Mouse (Mus musculus): ENCODE results near the gene Apoc3.

The Apoc3 gene

GRCm38 (mm10) chr9:46191644-46192043 is 43.8 kb downstream of the Apoc3 start:
- no peak for DNase-seq

- DNase-seq: no peak
These were observed 44.2 kb downstream of the Apoc3 start for GRCm38 (mm10) chr9:46191234-46191633.

GRCm38 (mm10) chr9:46189381-46189780 is 46.1 kb downstream of the Apoc3 start:
- no peak for DNase-seq

GRCm38 (mm10) chr9:46188956-46189355 is 46.5 kb downstream of the Apoc3 start:
- no peak for DNase-seq

- DNase-seq: no peak
These were observed 47.1 kb downstream of the Apoc3 start for GRCm38 (mm10) chr9:46188370-46188769.

- no peak for DNase-seq
These were observed 49.0 kb downstream of the Apoc3 start for GRCm38 (mm10) chr9:46186387-46186786.

GRCm38 (mm10) chr9:46185191-46185590 is 50.2 kb downstream of the Apoc3 start:
- no peak for DNase-seq

- no peak for DNase-seq
These were observed 50.9 kb downstream of the Apoc3 start for GRCm38 (mm10) chr9:46184542-46184941.
